Mouse (Mus musculus): ENCODE results near the gene Ctnna3. TPM values are rescaled to one million over a fixed set of nuclear protein-coding genes. Genes with fewer than 3 reads are reported as not detected.

The Ctnna3 gene
- polyA plus RNA-seq, 1 experiment from 2014 or later = 18.5 TPM

DNA sequence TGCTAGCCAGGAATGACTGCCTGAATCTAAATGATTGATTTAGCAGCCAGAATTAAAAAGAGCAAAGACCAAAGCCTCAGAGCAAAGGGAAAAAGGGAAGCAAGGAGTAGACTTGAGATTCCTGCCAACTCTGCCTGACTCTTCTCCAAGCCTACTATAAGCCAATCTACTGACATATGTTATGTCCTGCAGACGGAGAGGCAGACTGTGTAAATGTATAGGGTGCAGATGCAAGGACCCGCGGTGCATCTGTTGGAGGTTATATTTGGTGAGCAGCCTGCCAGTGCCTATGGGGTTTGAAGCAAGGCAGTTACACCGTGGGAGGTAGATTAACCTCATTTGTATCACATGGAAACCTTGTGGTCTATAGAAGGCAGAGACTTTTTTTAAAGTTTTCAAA, 409.1 kb downstream of the Ctnna3 start:
- Histone ChIP-seq H3K4me2 (no peak overlapping the region), H3K9me3 (no peaks in the 10 kb centered on the region), H3K36me3 (peaks cover 7% of the 10 kb centered on the region; the same call in 1 of the 2 replicates), H3K4me1 (no peaks in the 10 kb centered on the region), H3K27me3 (replicated peaks) (no peaks in the 10 kb centered on the region), H3K9ac (no peak overlapping the region), H3K27ac (replicated peaks) (no peak overlapping the region), H3K4me3 (no peak overlapping the region)
- 77% methylated on average over 4 of the region's 4 CpGs for WGBS
- no peak for ATAC-seq (ENCODE audit: extremely low read depth, insufficient number of reproducible peaks, low FRiP score, low TSS enrichment)

DNA sequence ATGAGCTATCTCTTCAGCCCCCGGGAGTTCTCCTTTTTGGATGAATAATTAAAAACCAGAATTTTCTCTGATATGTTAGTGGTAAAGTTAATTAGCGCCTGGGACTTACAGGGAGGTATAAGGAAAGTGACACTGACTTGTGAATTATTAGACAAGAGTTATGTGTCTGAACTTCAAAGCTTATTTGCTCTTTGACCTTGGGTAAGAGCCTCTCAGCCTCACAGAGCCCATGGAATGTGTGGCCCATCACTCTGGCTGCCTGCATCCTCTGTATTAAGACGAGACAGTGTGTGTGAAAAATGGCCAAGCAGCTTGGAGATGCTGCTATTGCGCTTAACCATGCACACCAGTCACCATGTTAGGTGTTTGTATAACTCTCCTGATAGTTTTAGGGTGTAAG, 422.0 kb downstream of the Ctnna3 start:
- Histone ChIP-seq H3K36me3 (peaks cover 5% of the 10 kb centered on the region; the same call in 1 of the 2 replicates), H3K4me1 (no peaks in the 10 kb centered on the region), H3K4me3 (no peak overlapping the region), H3K27me3 (replicated peaks) (no peaks in the 10 kb centered on the region), H3K9ac (no peak overlapping the region), H3K4me2 (no peak overlapping the region), H3K27ac (replicated peaks) (no peak overlapping the region), H3K9me3 (0 out of 2 replicates have a peak, but pooled peaks cover 3% of the 10 kb centered on the region)
- ATAC-seq (ENCODE audit: extremely low read depth, insufficient number of reproducible peaks, low FRiP score, low TSS enrichment) = no peak
- WGBS = 64% methylated on average over 4 of the region's 4 CpGs

DNA sequence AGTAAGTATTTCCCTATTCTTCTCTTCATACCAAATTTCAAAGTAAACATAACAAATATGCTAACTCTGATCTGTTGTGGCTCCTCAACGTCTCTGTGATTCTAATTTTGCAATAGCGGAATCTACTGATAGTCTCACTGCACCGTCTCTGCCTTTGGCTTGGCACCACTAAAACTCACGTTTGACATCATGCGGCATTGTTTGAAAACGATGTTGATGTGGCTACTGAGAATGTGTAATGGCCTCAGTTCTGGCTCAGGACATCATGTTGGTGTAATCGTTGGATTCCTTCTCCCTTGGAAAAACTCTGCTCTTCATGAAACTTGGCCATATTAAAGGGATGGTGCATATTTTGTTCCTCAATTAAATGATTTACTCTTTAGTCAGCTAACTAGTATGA, 439.2 kb downstream of the Ctnna3 start:
- 73% methylated on average over 7 of the region's 7 CpGs for WGBS
- no peak overlapping the region for H3K4me2 ChIP-seq
- no peak overlapping the region for H3K9ac ChIP-seq

DNA sequence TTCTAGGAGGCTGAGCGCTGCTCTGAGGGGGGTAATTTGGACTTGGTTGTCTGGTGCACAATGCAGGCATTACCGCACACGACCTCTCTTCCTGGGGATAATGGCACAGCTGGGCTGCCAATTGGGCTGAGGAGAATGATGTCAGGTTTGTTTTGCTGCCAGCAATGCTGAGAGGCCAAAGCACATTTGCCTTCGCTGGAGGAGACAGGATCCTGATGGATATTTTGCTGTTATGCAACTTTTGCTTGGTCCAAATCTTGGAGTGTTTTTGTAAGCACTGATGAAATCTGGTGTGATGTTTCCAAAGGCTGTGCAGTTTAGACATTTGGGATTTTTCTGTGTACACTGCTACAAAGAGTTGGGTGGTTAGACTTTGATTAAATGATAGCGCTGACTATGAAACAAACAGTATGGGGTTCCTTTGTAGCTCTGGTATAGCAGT, 450.6 kb downstream of the Ctnna3 start:
- Histone ChIP-seq H3K9ac (no peak overlapping the region), H3K27ac (replicated peaks) (no peak overlapping the region), H3K4me2 (no peak overlapping the region), H3K36me3 (no peaks in the 10 kb centered on the region), H3K4me3 (no peak overlapping the region), H3K27me3 (replicated peaks) (no peaks in the 10 kb centered on the region), H3K4me1 (peaks cover 14% of the 10 kb centered on the region), H3K9me3 (peaks cover 5% of the 10 kb centered on the region)
- ATAC-seq (ENCODE audit: extremely low read depth, insufficient number of reproducible peaks, low FRiP score, low TSS enrichment) = no peak
- WGBS = 77% methylated on average over 5 of the region's 5 CpGs

More for the DNA sequence above, 439.2 kb downstream of the Ctnna3 start:
- no peak overlapping the region for H3K4me3 ChIP-seq
- H3K36me3 ChIP-seq = no peaks in the 10 kb centered on the region
- no peak for ATAC-seq (ENCODE audit: extremely low read depth, insufficient number of reproducible peaks, low FRiP score, low TSS enrichment)
- H3K27ac ChIP-seq (replicated peaks) = no peak overlapping the region
- peaks cover 9% of the 10 kb centered on the region; the same call in 1 of the 2 replicates for H3K4me1 ChIP-seq
- H3K27me3 ChIP-seq (replicated peaks) = no peaks in the 10 kb centered on the region
- H3K9me3 ChIP-seq = no peaks in the 10 kb centered on the region

DNA sequence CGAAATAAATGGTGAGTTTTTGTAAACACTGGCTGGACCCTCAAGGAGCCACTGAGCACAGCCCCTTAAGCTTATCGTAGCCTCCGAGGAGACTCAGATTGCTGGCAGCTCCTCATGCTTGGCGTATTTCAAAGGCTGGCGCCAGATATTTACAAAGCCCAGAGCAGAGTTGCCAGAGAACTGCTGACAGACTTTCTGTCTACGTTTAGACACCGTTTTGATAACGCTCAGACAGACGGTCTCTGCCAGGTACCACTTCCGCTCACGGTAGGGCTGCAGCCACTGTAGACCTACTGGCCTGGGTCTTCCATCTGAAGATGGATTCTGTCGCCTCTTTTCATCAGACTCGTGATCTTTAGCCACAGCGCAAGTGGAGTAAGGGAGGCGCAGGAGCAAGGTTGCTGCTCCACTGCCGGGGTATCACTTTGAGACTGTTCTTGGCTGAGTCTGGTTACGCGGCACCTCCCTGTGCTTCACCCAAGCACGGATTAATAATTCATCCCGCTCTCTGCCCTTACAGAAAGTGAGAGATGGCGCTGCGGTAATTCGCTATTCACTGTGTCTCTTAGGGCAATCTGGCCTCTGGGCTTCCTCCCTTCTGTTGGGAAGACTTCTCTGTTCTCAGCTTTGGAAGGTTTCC, 456.7 kb downstream of the Ctnna3 start:
- peak overlapping the region; percentile 69 for H3K4me2 ChIP-seq
- H3K27me3 ChIP-seq (replicated peaks) = no peaks in the 10 kb centered on the region
- peaks cover 17% of the 10 kb centered on the region for H3K4me1 ChIP-seq
- no peak for ATAC-seq (ENCODE audit: extremely low read depth, insufficient number of reproducible peaks, low FRiP score, low TSS enrichment)
- H3K9ac ChIP-seq = peak overlapping the region; percentile 61
- WGBS = 32% methylated on average over 23 of the region's 23 CpGs
- no peaks in the 10 kb centered on the region for H3K9me3 ChIP-seq
- peak overlapping the region; percentile 45 for H3K4me3 ChIP-seq
- H3K36me3 ChIP-seq = no peaks in the 10 kb centered on the region
- H3K27ac ChIP-seq (replicated peaks) = peak overlapping the region; percentile 66

DNA sequence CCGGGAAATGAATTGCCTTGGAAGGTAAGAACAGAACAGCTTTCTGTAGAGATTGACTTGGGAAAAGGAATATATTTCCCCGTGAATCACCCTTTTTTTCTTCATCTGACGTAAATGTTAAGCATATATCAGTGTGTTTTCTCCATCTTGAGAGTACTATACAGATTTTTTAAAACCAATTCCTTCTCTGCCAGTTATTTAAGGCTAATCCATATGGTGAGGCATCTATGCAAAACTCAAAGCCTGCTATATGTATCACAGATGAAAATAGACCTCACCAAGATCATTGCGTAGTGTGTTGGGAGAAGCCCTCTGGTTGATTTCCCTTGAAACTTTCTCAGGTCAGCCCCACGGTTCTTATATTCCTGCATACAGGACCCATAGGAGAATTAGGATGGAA, 464.7 kb downstream of the Ctnna3 start:
- Histone ChIP-seq H3K9ac (no peak overlapping the region), H3K4me1 (peaks cover 16% of the 10 kb centered on the region), H3K9me3 (no peaks in the 10 kb centered on the region), H3K36me3 (no peaks in the 10 kb centered on the region), H3K4me3 (no peak overlapping the region), H3K27ac (replicated peaks) (no peak overlapping the region), H3K4me2 (no peak overlapping the region), H3K27me3 (replicated peaks) (no peaks in the 10 kb centered on the region)
- 79% methylated on average over 5 of the region's 5 CpGs for WGBS
- ATAC-seq (ENCODE audit: extremely low read depth, insufficient number of reproducible peaks, low FRiP score, low TSS enrichment) = no peak

DNA sequence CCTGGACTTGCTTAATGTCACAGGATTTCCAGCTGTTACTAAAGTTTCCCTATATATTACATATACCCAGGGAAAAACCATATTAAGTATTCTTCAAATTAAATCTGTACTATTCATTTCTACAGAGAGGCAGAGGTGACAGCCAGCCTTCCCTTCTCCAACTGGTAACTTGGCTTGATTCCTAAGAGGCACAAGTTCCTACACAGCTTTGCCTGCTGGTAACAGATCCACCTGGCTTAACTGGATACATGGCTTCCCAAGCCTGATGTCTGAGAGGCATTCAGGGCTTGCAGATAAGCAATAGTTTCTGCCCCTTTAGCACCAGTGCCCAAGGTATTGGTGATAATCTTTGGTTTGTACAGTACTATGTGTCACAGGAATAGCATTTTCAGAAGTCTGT, 470.0 kb downstream of the Ctnna3 start:
- peaks cover 21% of the 10 kb centered on the region for H3K4me1 ChIP-seq
- no peak overlapping the region for H3K27ac ChIP-seq (replicated peaks)
- H3K27me3 ChIP-seq (replicated peaks) = no peaks in the 10 kb centered on the region
- no peak for ATAC-seq (ENCODE audit: extremely low read depth, insufficient number of reproducible peaks, low FRiP score, low TSS enrichment)
- no peak overlapping the region for H3K9ac ChIP-seq
- no peak overlapping the region for H3K4me3 ChIP-seq
- H3K36me3 ChIP-seq = no peaks in the 10 kb centered on the region
- H3K9me3 ChIP-seq = no peaks in the 10 kb centered on the region
- no peak overlapping the region for H3K4me2 ChIP-seq

DNA sequence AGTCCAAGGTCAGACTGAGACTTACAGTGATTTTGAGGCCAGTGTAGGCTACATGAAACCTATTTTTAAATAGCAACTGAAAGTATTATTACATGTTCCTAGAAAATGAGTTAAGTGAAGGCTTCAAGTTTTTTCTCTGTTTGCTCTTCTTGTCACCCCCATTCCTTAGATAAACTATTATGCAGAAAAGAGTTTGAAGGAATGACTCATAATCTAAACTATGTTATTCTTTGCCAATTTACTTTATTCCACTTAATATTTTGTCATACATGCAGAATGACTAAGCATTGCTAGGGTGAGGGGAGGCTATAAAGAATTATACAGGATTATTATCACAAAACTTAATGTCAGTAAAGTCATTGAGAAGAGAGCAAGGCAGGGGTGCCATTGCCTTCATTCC, 479.0 kb downstream of the Ctnna3 start:
- Histone ChIP-seq H3K9me3 (no peaks in the 10 kb centered on the region), H3K4me3 (no peak overlapping the region), H3K27me3 (replicated peaks) (no peaks in the 10 kb centered on the region), H3K4me2 (no peak overlapping the region), H3K9ac (no peak overlapping the region), H3K4me1 (no peaks in the 10 kb centered on the region), H3K27ac (replicated peaks) (no peak overlapping the region), H3K36me3 (no peaks in the 10 kb centered on the region)
- no peak for ATAC-seq (ENCODE audit: extremely low read depth, insufficient number of reproducible peaks, low FRiP score, low TSS enrichment)

DNA sequence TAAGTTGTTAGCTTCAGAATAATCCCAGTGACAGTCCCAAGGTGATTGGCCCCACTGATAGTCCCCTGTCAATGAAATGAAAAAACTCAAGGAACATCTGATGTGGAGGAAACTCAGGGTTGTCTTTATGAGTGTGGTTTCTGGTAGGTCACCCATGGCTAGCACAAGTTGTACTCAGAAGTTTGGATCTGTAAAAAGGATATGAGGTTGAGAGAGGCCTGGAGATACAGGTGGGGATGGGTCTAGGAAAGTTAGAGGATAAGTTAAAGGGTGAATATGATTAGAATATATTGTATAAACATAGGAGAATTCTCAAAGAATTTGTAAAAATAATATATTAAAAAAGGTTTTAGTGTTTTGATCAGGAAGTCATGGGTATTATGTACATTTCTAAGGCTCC, 497.4 kb downstream of the Ctnna3 start, which contains the start of gene Gm10118:
Gm10118 (minus strand) TSS at position 101 of the 400 bp plus-strand sequence.
- no peak within 1 kb of the TSS for H3K4me2 ChIP-seq
- H3K36me3 ChIP-seq = no peaks in the 10 kb centered on the region
- H3K4me3 ChIP-seq = no peak within 1 kb of the TSS
- H3K27me3 ChIP-seq (replicated peaks) = no peaks in the 10 kb centered on the region
- no peaks in the 10 kb centered on the region for H3K9me3 ChIP-seq
- ATAC-seq (ENCODE audit: extremely low read depth, insufficient number of reproducible peaks, low FRiP score, low TSS enrichment) = no peak
- H3K4me1 ChIP-seq = no peaks in the 10 kb centered on the region
- H3K27ac ChIP-seq (replicated peaks) = no peak within 1 kb of the TSS
- H3K9ac ChIP-seq = no peak within 1 kb of the TSS

DNA sequence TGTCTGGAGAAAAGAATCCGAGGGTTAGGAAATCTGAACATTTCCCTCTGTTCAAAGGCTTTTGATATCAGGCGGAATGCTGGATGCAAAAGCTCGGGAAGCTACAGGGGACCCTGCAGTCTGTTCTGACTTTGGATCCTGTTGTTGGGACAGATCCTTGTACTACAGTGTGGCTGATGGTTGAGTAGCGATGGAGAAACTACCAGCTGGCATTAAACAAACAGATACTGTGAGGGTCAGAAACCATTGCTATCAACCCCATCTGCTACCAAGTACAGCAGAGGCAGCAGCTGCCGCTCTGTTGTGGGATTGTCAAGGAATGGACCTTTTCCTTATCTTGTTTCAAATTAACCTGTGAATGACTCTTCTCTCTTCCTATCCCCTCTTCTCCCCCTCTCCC, 504.0 kb downstream of the Ctnna3 start:
- H3K4me2 ChIP-seq = no peak overlapping the region
- no peak overlapping the region for H3K4me3 ChIP-seq
- H3K9me3 ChIP-seq = no peaks in the 10 kb centered on the region
- 47% methylated on average over 5 of the region's 5 CpGs for WGBS
- H3K4me1 ChIP-seq = 0 out of 2 replicates have a peak, but pooled peaks cover 3% of the 10 kb centered on the region
- H3K27me3 ChIP-seq (replicated peaks) = no peaks in the 10 kb centered on the region
- no peak for ATAC-seq (ENCODE audit: extremely low read depth, insufficient number of reproducible peaks, low FRiP score, low TSS enrichment)
- H3K36me3 ChIP-seq = no peaks in the 10 kb centered on the region
- H3K9ac ChIP-seq = no peak overlapping the region
- no peak overlapping the region for H3K27ac ChIP-seq (replicated peaks)

DNA sequence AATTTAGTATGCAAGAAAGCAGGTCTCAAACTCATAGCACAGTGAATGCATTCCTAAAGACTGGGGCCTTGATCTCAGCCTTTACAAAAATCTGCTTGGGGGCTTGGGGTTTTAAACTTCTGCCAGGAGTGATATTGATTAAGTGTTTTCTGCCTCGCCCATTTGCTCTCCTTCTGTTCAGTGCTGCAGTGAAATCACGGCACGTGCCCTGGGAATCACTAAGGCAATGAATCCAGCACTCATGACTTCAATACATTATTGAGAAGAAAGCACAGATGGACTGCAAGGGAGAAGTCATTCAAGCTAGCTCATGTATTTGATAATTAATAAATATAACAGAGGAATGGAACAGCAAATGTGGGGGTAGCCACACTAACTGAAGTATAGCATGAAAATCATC, 515.6 kb downstream of the Ctnna3 start:
- no peak overlapping the region for H3K9ac ChIP-seq
- no peak overlapping the region for H3K27ac ChIP-seq (replicated peaks)
- no peak for ATAC-seq (ENCODE audit: extremely low read depth, insufficient number of reproducible peaks, low FRiP score, low TSS enrichment)
- H3K4me2 ChIP-seq = no peak overlapping the region
- H3K4me1 ChIP-seq = peaks cover 18% of the 10 kb centered on the region
- H3K36me3 ChIP-seq = no peaks in the 10 kb centered on the region
- no peaks in the 10 kb centered on the region for H3K27me3 ChIP-seq (replicated peaks)
- WGBS = 74% methylated on average over 3 of the region's 3 CpGs
- H3K4me3 ChIP-seq = no peak overlapping the region
- no peaks in the 10 kb centered on the region for H3K9me3 ChIP-seq

DNA sequence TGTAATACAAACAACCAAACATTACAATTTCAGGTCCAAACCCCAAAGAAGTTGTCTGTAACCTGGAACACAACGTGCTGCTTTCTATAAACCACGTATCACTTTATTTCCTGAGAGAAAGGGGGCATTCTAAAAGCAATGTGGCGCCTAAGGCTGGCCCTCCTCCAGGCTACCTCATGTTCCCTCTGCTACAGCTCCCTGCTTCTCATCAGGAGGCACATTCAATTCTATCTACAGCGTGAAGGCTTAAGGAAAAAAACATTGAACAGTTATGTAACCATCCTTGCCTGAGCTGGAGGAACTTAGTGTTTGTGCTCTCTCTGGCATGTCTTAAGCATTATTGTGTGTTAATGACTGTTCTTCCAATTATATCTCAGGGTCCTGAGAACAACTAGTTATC, 517.4 kb downstream of the Ctnna3 start:
- Histone ChIP-seq H3K9ac (no peak overlapping the region), H3K27ac (replicated peaks) (no peak overlapping the region), H3K4me3 (no peak overlapping the region), H3K36me3 (no peaks in the 10 kb centered on the region), H3K9me3 (no peaks in the 10 kb centered on the region), H3K4me1 (peaks cover 31% of the 10 kb centered on the region), H3K4me2 (no peak overlapping the region), H3K27me3 (replicated peaks) (no peaks in the 10 kb centered on the region)
- WGBS = 73% methylated on average over 4 of the region's 4 CpGs
- ATAC-seq (ENCODE audit: extremely low read depth, insufficient number of reproducible peaks, low FRiP score, low TSS enrichment) = no peak

Data from heart, embryonic 13.5 days (tissue).